Mouse (Mus musculus) limb, embryonic 15.5 days (tissue): ENCODE data around the gene Trpv4. TPM values are rescaled to one million over a fixed set of nuclear protein-coding genes. Genes with fewer than 3 reads are reported as not detected.

Experiments used
- ATAC-seq: fragments of 200-750 bp; cut with Nextera tagmentation; 2 replicates; pipeline ENCODE4 v1.8.0; 2017; ENCODE audit warnings: low read depth, moderate TSS enrichment; ENCODE audit not compliant: insufficient number of reproducible peaks, low FRiP score, low TSS enrichment
- H3K27ac ChIP-seq: fragments of 300-500 bp; sonication (generic); 2 replicates; pipeline ENCODE4 v1.5.1; 2015; ENCODE audit warnings: moderate library complexity, mild to moderate bottlenecking, inconsistent platforms
- H3K27me3 ChIP-seq: fragments of 300-500 bp; sonication (generic); 2 replicates; pipeline ENCODE4 v1.6.1; 2015; ENCODE audit warnings: inconsistent platforms
- H3K36me3 ChIP-seq: fragments of 300-500 bp; sonication (generic); 2 replicates; pipeline ENCODE4 v1.6.1; 2015; ENCODE audit warnings: inconsistent platforms
- H3K4me1 ChIP-seq: fragments of 300-500 bp; sonication (generic); 2 replicates; pipeline ENCODE4 v1.6.1; 2015; ENCODE audit warnings: inconsistent platforms
- H3K4me2 ChIP-seq: fragments of 300-500 bp; sonication (generic); 2 replicates; pipeline ENCODE4 v1.6.1; 2015; ENCODE audit warnings: mild to moderate bottlenecking, inconsistent platforms
- H3K4me3 ChIP-seq: fragments of 300-500 bp; sonication (generic); 2 replicates; pipeline ENCODE4 v1.5.1; 2015; ENCODE audit warnings: mild to moderate bottlenecking, inconsistent platforms
- H3K9ac ChIP-seq: fragments of 300-500 bp; sonication (generic); 2 replicates; pipeline ENCODE4 v1.6.1; 2015; ENCODE audit warnings: inconsistent platforms
- H3K9me3 ChIP-seq: fragments of 300-500 bp; sonication (generic); 2 replicates; pipeline ENCODE4 v1.6.1; 2016; ENCODE audit warnings: inconsistent platforms
- WGBS: fragments of 180-500 bp; shearing (Covaris S2); methylation state at CpG from one replicate; pipeline ENCODE4 v1.1.7; 2015; 5-methylcytosine and 5-hydroxymethylcytosine counted together
- polyA plus RNA-seq: library from polyadenylated mRNA; unstranded; fragments of >200 nt; fragmentation: Nextera tagmentation; extraction: Ambion mirVana; gene quantifications from 2 replicates; pipeline ENCODE4 v1.2.1, GENCODE M21; 2015

The Trpv4 gene
- polyA plus RNA-seq, 1 experiment from 2014 or later, result 14.8 TPM

- 75% methylated on average over 4 of the region's 4 CpGs for WGBS
- H3K9me3 ChIP-seq, result no peaks in the 10 kb centered on the region
- H3K36me3 ChIP-seq, result peaks cover 3% of the 10 kb centered on the region; the same call in 1 of the 2 replicates
- peaks cover 26% of the 10 kb centered on the region for H3K4me1 ChIP-seq
- no peak for ATAC-seq
- no peak overlapping the region for H3K27ac ChIP-seq
- no peak overlapping the region for H3K4me2 ChIP-seq
- H3K27me3 ChIP-seq, result peaks cover 11% of the 10 kb centered on the region
- H3K9ac ChIP-seq, result no peak overlapping the region
- H3K4me3 ChIP-seq, result no peak overlapping the region
Observed at GRCm38 (mm10) chr5:114664139-114664538, 5.9 kb upstream of the Trpv4 start.

GRCm38 (mm10) chr5:114661029-114661428 lies 2.8 kb upstream of the Trpv4 start:
- peaks cover 36% of the 10 kb centered on the region for H3K27me3 ChIP-seq
- WGBS, result 54% methylated on average over 6 of the region's 6 CpGs
- peaks cover 33% of the 10 kb centered on the region for H3K4me1 ChIP-seq
- H3K27ac ChIP-seq, result no peak overlapping the region
- H3K4me3 ChIP-seq, result no peak overlapping the region
- no peak overlapping the region for H3K9ac ChIP-seq
- H3K4me2 ChIP-seq, result no peak overlapping the region
- no peaks in the 10 kb centered on the region for H3K9me3 ChIP-seq
- no peak for ATAC-seq
- H3K36me3 ChIP-seq, result no peaks in the 10 kb centered on the region

- H3K27me3 ChIP-seq, result peaks cover 40% of the 10 kb centered on the region
- H3K36me3 ChIP-seq, result no peaks in the 10 kb centered on the region
- ATAC-seq, result no peak
- peak overlapping the region; percentile 44 for H3K9ac ChIP-seq
- H3K4me3 ChIP-seq, result peak overlapping the region; percentile 56
- peak overlapping the region; percentile 93 for H3K4me2 ChIP-seq
- 30% methylated on average over 10 of the region's 10 CpGs for WGBS
- no peak overlapping the region for H3K27ac ChIP-seq
- H3K9me3 ChIP-seq, result no peaks in the 10 kb centered on the region
- peaks cover 35% of the 10 kb centered on the region for H3K4me1 ChIP-seq
Observed at GRCm38 (mm10) chr5:114657426-114657825, 795 bp downstream of the Trpv4 start.

- Histone ChIP-seq H3K27ac (no peak overlapping the region), H3K9ac (no peak overlapping the region), H3K9me3 (no peaks in the 10 kb centered on the region), H3K36me3 (no peaks in the 10 kb centered on the region), H3K27me3 (peaks cover 40% of the 10 kb centered on the region), H3K4me2 (0 out of 2 replicates have a peak overlapping the region, but pooled peaks have one; percentile 2), H3K4me3 (no peak overlapping the region), H3K4me1 (peaks cover 39% of the 10 kb centered on the region)
- 84% methylated on average over 7 of the region's 7 CpGs for WGBS
- no peak for ATAC-seq
Observed at GRCm38 (mm10) chr5:114656305-114656704, 1.9 kb downstream of the Trpv4 start.

- H3K9ac ChIP-seq, result no peak overlapping the region
- H3K27me3 ChIP-seq, result peaks cover 37% of the 10 kb centered on the region
- peaks cover 45% of the 10 kb centered on the region for H3K4me1 ChIP-seq
- H3K4me3 ChIP-seq, result no peak overlapping the region
- WGBS, result 71% methylated on average over 5 of the region's 5 CpGs
- no peak for ATAC-seq
- H3K27ac ChIP-seq, result no peak overlapping the region
- H3K9me3 ChIP-seq, result no peaks in the 10 kb centered on the region
- H3K36me3 ChIP-seq, result no peaks in the 10 kb centered on the region
- H3K4me2 ChIP-seq, result no peak overlapping the region
Observed at GRCm38 (mm10) chr5:114655721-114656120, 2.5 kb downstream of the Trpv4 start.

- Histone ChIP-seq H3K27ac (no peak overlapping the region), H3K9me3 (no peaks in the 10 kb centered on the region), H3K4me1 (peaks cover 55% of the 10 kb centered on the region), H3K9ac (no peak overlapping the region), H3K36me3 (no peaks in the 10 kb centered on the region), H3K4me3 (no peak overlapping the region), H3K4me2 (no peak overlapping the region), H3K27me3 (peaks cover 26% of the 10 kb centered on the region; the same call in 1 of the 2 replicates)
- 71% methylated on average over 15 of the region's 15 CpGs for WGBS
- no peak for ATAC-seq
Observed at GRCm38 (mm10) chr5:114653656-114654437, 4.4 kb downstream of the Trpv4 start.

- Histone ChIP-seq H3K4me3 (no peak overlapping the region), H3K4me2 (no peak overlapping the region), H3K9me3 (no peaks in the 10 kb centered on the region), H3K36me3 (no peaks in the 10 kb centered on the region), H3K27ac (peak overlapping the region; percentile 72), H3K9ac (no peak overlapping the region), H3K27me3 (0 out of 2 replicates have a peak, but pooled peaks cover 5% of the 10 kb centered on the region), H3K4me1 (peaks cover 65% of the 10 kb centered on the region)
- 27% methylated on average over 3 of the region's 3 CpGs for WGBS
- no peak for ATAC-seq
Observed at GRCm38 (mm10) chr5:114651449-114651848, 6.8 kb downstream of the Trpv4 start.

- Histone ChIP-seq H3K4me2 (peak overlapping the region; percentile 1; the same call in 1 of the 2 replicates), H3K27me3 (0 out of 2 replicates have a peak, but pooled peaks cover 4% of the 10 kb centered on the region), H3K4me3 (no peak overlapping the region), H3K27ac (peak overlapping the region; percentile 72), H3K9ac (no peak overlapping the region), H3K4me1 (peaks cover 68% of the 10 kb centered on the region), H3K36me3 (no peaks in the 10 kb centered on the region), H3K9me3 (no peaks in the 10 kb centered on the region)
- ATAC-seq, result peak; percentile 64
- WGBS, result 47% methylated on average over 14 of the region's 14 CpGs
Observed at GRCm38 (mm10) chr5:114651002-114651401, 7.2 kb downstream of the Trpv4 start.

GRCm38 (mm10) chr5:114648728-114649311 lies 9.4 kb downstream of the Trpv4 start:
- Histone ChIP-seq H3K9me3 (no peaks in the 10 kb centered on the region), H3K36me3 (no peaks in the 10 kb centered on the region), H3K9ac (no peak overlapping the region), H3K27me3 (no peaks in the 10 kb centered on the region), H3K4me2 (no peak overlapping the region), H3K4me1 (peaks cover 71% of the 10 kb centered on the region), H3K27ac (peak overlapping the region; percentile 48), H3K4me3 (no peak overlapping the region)
- ATAC-seq, result no peak
- WGBS, result 68% methylated on average over 11 of the region's 11 CpGs

GRCm38 (mm10) chr5:114647211-114647974 lies 10.8 kb downstream of the Trpv4 start:
- Histone ChIP-seq H3K36me3 (no peaks in the 10 kb centered on the region), H3K9me3 (no peaks in the 10 kb centered on the region), H3K9ac (no peak overlapping the region), H3K27ac (peak overlapping the region; percentile 48), H3K4me3 (peak overlapping the region; percentile 26), H3K27me3 (0 out of 2 replicates have a peak, but pooled peaks cover under 1% of the 10 kb centered on the region), H3K4me2 (peak overlapping the region; percentile 48), H3K4me1 (peaks cover 69% of the 10 kb centered on the region)
- ATAC-seq, result 0 out of 2 replicates have a peak, but pooled peaks have one; percentile 18
- 2% methylated on average over 27 of the region's 27 CpGs for WGBS

- H3K4me2 ChIP-seq, result no peak overlapping the region
- no peaks in the 10 kb centered on the region for H3K36me3 ChIP-seq
- H3K9ac ChIP-seq, result no peak overlapping the region
- no peak for ATAC-seq
- 73% methylated on average over 5 of the region's 5 CpGs for WGBS
- 0 out of 2 replicates have a peak, but pooled peaks cover 7% of the 10 kb centered on the region for H3K27me3 ChIP-seq
- peaks cover 61% of the 10 kb centered on the region for H3K4me1 ChIP-seq
- peak overlapping the region; percentile 67; the same call in 1 of the 2 replicates for H3K27ac ChIP-seq
- no peaks in the 10 kb centered on the region for H3K9me3 ChIP-seq
- H3K4me3 ChIP-seq, result no peak overlapping the region
Observed at GRCm38 (mm10) chr5:114645916-114646315, 12.3 kb downstream of the Trpv4 start.
